Mouse (Mus musculus) kidney, adult 10 weeks (tissue): ENCODE results near the gene Tmbim6. TPM values are rescaled to one million over a fixed set of nuclear protein-coding genes. Genes with fewer than 3 reads are reported as not detected.

Experiments
- polyA plus RNA-seq: library from polyadenylated mRNA; stranded (reverse); fragments of 350-450 nt; fragmentation: Illumina TruSeq; extraction: RNeasy Lipid Tissue Mini Kit (QIAGEN cat#74804); gene quantifications from one replicate; pipeline ENCODE4 v1.2.3, GENCODE M21; 2014; ENCODE audit warnings: low read depth, low replicate concordance

Tmbim6 gene
- 618 TPM for polyA plus RNA-seq

GRCm38 (mm10) chr15:99392486-99393385 lies at the start of gene Tmbim6:
Gene Tmbim6 (plus strand): TSS chr15:99392882.

DNA sequence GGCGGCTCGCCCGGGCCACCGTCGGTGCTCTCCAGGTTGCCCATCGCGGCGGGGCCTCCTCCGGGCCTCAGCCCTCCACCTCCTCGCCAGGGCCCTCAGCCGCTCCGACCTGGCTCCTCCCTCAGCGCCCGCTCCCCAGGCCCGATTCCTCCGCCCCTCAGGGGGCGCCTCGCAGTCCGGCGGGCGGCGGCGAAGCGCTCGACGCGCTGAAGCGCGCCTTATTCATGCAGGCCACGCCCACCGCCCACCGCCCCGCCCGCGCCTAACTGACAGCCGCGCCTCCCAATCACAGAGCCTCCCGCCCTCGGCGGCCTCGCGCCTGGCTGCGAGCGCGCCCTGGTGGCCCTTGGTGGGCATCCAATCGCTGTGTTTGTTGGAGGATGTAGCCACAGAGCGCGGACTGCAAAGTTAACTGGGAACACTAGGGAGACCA lies 22.4 kb upstream of the Tmbim6 start, which contains the start of gene Fmnl3:
Gene Fmnl3 (minus strand): TSS at position 224 of the 433 bp plus-strand sequence.

GRCm38 (mm10) chr15:99457606-99458401 lies 65.1 kb downstream of the Tmbim6 start, which contains the start of gene Nckap5l:
Gene Nckap5l (minus strand): TSS chr15:99457748.

Other genes with a start within 250 kb of the Tmbim6 start
- not detected for gene Kcnh3, start 168.0 kb upstream of the Tmbim6 start, polyA plus RNA-seq
- gene Mcrs1, start 140.9 kb upstream of the Tmbim6 start, polyA plus RNA-seq, result 1.3 TPM
- 2.8 TPM for gene Prpf40b, start 97.8 kb upstream of the Tmbim6 start, polyA plus RNA-seq
- not detected for gene Fam186b, start 97.0 kb upstream of the Tmbim6 start, polyA plus RNA-seq
- gene Fmnl3, start 22.4 kb upstream of the Tmbim6 start, polyA plus RNA-seq, result 3.6 TPM
- not detected for gene Nckap5l, start 64.9 kb downstream of the Tmbim6 start, polyA plus RNA-seq
- gene Bcdin3d, start 81.8 kb downstream of the Tmbim6 start, polyA plus RNA-seq, result 1.5 TPM
- gene Faim2, start 135.3 kb downstream of the Tmbim6 start, polyA plus RNA-seq, result not detected
- gene Aqp2, start 186.2 kb downstream of the Tmbim6 start, polyA plus RNA-seq, result 3.2 TPM
- not detected for gene Aqp5, start 197.9 kb downstream of the Tmbim6 start, polyA plus RNA-seq
- gene Aqp6, start 208.5 kb downstream of the Tmbim6 start, polyA plus RNA-seq, result 15.6 TPM